In the genomic region with DNA sequence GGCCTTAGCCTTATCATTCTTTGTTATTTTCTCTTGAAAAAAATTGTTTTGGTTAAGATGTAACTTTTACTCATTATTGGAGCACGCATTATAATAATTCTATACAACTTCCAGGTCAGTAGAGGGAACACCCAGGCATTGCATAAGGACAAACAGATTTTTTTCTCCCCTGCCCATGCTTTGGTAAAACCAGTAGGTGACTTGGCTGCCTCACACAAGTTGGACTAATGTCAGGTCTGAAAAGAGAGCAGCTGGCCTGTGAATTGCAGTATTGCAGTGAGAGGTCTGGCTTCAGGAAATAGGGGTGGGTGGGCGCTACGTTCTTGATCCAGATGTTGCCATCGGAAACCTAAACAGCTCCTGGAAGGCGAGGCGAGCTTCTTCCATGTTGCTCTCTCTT, we compare ENCODE assay signal across 19 mouse cellular contexts. TPM values are rescaled to one million over a fixed set of nuclear protein-coding genes. Genes with fewer than 3 reads are reported as not detected.
DNase-seq lines count a peak whose midpoint lies in the region; ATAC-seq and TF ChIP-seq lines count a peak whose summit lies in the region.
"Had no signal": no experiment of that assay in that cellular context is flagged by ENCODE, and none has a peak within 500 bp of the region (broad histone marks: within the 10 kb centered on the region; RNA-seq: fewer than 3 reads in every experiment).

No protein-coding gene starts in this region.

- peak; percentile 11 to 25 for DNase-seq in cerebellum, adult 2 months
- DNase-seq in cerebellum, adult 11 months = no peak
- DNase-seq in left cerebral cortex, postnatal 4 days = peak; percentile 13
- DNase-seq in left cerebral cortex, adult 8-10 months (ENCODE audit: low spot score in 2 of 2) = no peak
- DNase-seq in lung, embryonic 14.5 days = peak; percentile 30
- DNase-seq in lung, postnatal 4 days = no peak
- DNase-seq in adipocyte (ENCODE audit: low spot score) = peak; percentile 39
- DNase-seq: adrenal gland, postnatal 10 days; B cell, adult 2 months; cerebellum, adult 11-12 months; gastrocnemius, postnatal 10 days; heart, postnatal 10 days had no signal

- H3K4me2 ChIP-seq in lung, embryonic 14.5 days = no peak overlapping the region
- H3K4me2 ChIP-seq: embryonic facial prominence, embryonic 13.5 days; forebrain, embryonic 12.5 days; hindbrain, embryonic 13.5 days had no signal

- ATAC-seq in lung, embryonic 14.5 days (ENCODE audit: insufficient read depth) = no peak
- ATAC-seq: CD4-positive, CD25-positive, alpha-beta regulatory T cell, adult 4 months; forebrain, embryonic 16.5 days had no signal

- no peaks in the 10 kb centered on the region for H3K27me3 ChIP-seq in cerebellum, adult 2 months (ENCODE audit: control insufficient read depth, insufficient read depth, low read length)
- no peaks in the 10 kb centered on the region for H3K27me3 ChIP-seq in lung, embryonic 14.5 days (ENCODE audit: insufficient read depth, low read length)
- H3K27me3 ChIP-seq: embryonic facial prominence, embryonic 13.5 days; forebrain, embryonic 12.5 days; hindbrain, embryonic 13.5 days had no signal

- TF ChIP-seq POLR2A in cerebellum, adult 2 months (IDR thresholded peaks at IDR 0.05; ENCODE audit: borderline replicate concordance, insufficient read depth, low read length) = no peak

- no peak overlapping the region for H3K4me3 ChIP-seq in cerebellum, adult 2 months (replicated peaks; ENCODE audit: insufficient read depth, low read depth, low read length)
- H3K4me3 ChIP-seq in lung, embryonic 14.5 days (ENCODE audit: low read depth, low read length) = no peak overlapping the region
- H3K4me3 ChIP-seq: embryonic facial prominence, embryonic 13.5 days; forebrain, embryonic 12.5 days; heart, embryonic 10.5 days; hindbrain, embryonic 13.5 days had no signal

- intact Hi-C loops in left cerebral cortex, postnatal 4 days (cut with DNase I) = no loop called here

- H3K9ac ChIP-seq in lung, embryonic 14.5 days = no peak overlapping the region
- H3K9ac ChIP-seq: embryonic facial prominence, embryonic 13.5 days; forebrain, embryonic 12.5 days; hindbrain, embryonic 13.5 days had no signal

- H3K9me3 ChIP-seq in lung, embryonic 14.5 days (ENCODE audit: low read depth, low read length) = no peaks in the 10 kb centered on the region
- H3K9me3 ChIP-seq: embryonic facial prominence, embryonic 13.5 days; forebrain, embryonic 12.5 days; G1E; heart, embryonic 10.5 days; hindbrain, embryonic 13.5 days had no signal

- TF ChIP-seq CTCF in cerebellum, adult 2 months (IDR thresholded peaks at IDR 0.05; ENCODE audit: borderline replicate concordance, insufficient read depth, low read depth, low read length) = no peak
- no peak for TF ChIP-seq CTCF in lung, embryonic 14.5 days (IDR thresholded peaks at IDR 0.05; ENCODE audit: low read depth)

- peaks cover 6% of the 10 kb centered on the region; the same call in 1 of the 2 replicates for H3K4me1 ChIP-seq in cerebellum, adult 2 months (ENCODE audit: control insufficient read depth, insufficient read depth, low read length)
- peaks cover 8% of the 10 kb centered on the region; the same call in 1 of the 2 replicates for H3K4me1 ChIP-seq in lung, embryonic 14.5 days (ENCODE audit: insufficient read depth)
- H3K4me1 ChIP-seq: forebrain, embryonic 12.5 days; hindbrain, embryonic 13.5 days had no signal

- no peak overlapping the region for H3K27ac ChIP-seq in cerebellum, adult 2 months (ENCODE audit: insufficient read depth, low read length)
- no peak overlapping the region for H3K27ac ChIP-seq in lung, embryonic 14.5 days (ENCODE audit: low read depth)
- H3K27ac ChIP-seq: embryonic facial prominence, embryonic 13.5 days; forebrain, embryonic 12.5 days; heart, embryonic 10.5 days; hindbrain, embryonic 13.5 days had no signal

- 23% methylated on average over 6 of the region's 6 CpGs for WGBS in cerebellum, adult 2 months
- 59% methylated on average over 6 of the region's 6 CpGs for WGBS in lung, embryonic 14.5 days

- H3K36me3 ChIP-seq in lung, embryonic 14.5 days (ENCODE audit: insufficient read depth) = no peaks in the 10 kb centered on the region
- H3K36me3 ChIP-seq: embryonic facial prominence, embryonic 13.5 days; forebrain, embryonic 12.5 days; G1E; heart, embryonic 10.5 days; hindbrain, embryonic 13.5 days had no signal

RNA-seq across cellular contexts. Expression of a gene that starts 10.6 kb away (rescaled TPM):
- 9.7 and 10.4 TPM in 2 replicates for polyA plus RNA-seq in cerebellum, adult 2 months (2012; rRNA removed)
- total RNA-seq in left cerebral cortex, postnatal 4 days (2021) = 10 to 100 TPM in 1 of 2 experiments, 1 to 10 TPM in 1; 8.8 to 10.4 TPM
- total RNA-seq in left cerebral cortex, adult 8-10 months (2022) = 10 to 100 TPM; 25.8 to 30.3 (median 26.6) TPM
- 1.9 and 2.7 TPM in 2 replicates for polyA plus RNA-seq in lung, embryonic 14.5 days (2014; fragmentation: Nextera tagmentation; extraction: Ambion mirVana)
- polyA plus RNA-seq: CD4-positive, CD25-positive, alpha-beta regulatory T cell, adult 4 months; G1E had no signal

Comparison
In these comparisons a context has a peak if more than half of its experiments do, and no peak if none do; other contexts are left out.
1. DNase-seq: peak in cerebellum, adult 2 months (2 of 2), left cerebral cortex, postnatal 4 days (single experiment), lung, embryonic 14.5 days (single experiment) and adipocyte (single experiment); none in cerebellum, adult 11 months (single experiment), left cerebral cortex, adult 8-10 months (0 of 2) and lung, postnatal 4 days (0 of 2).